Mouse (Mus musculus) kidney, embryonic 15.5 days (tissue): ENCODE data around the gene Epop. TPM values are rescaled to one million over a fixed set of nuclear protein-coding genes. Genes with fewer than 3 reads are reported as not detected.

Source experiments
- microRNA-seq: library from miRNA; unstranded; fragments of <30 nt; microRNA quantifications from one replicate; pipeline ENCODE4, GENCODE M21; 2016
- polyA plus RNA-seq: library from polyadenylated mRNA; unstranded; fragments of >200 nt; fragmentation: Nextera tagmentation; extraction: Ambion mirVana; gene quantifications from 2 replicates; pipeline ENCODE4 v1.2.1, GENCODE M21; 2015

Gene Epop
- polyA plus RNA-seq, 1 experiment from 2014 or later: 5.1 TPM

Small RNA genes within 50 kb of the gene (microRNA-seq; reads per million reads assigned to microRNA genes)
- not detected for gene Gm24158
- gene Mir6927: not detected

Other genes with a start within 250 kb of the Epop start
- gene Arhgap23, start 214.2 kb downstream of the Epop start, polyA plus RNA-seq: 4.6 and 5.9 TPM in 2 replicates
- 0.49 and 0.84 TPM in 2 replicates for gene 4933428G20Rik, start 129.4 kb downstream of the Epop start, polyA plus RNA-seq
- gene Srcin1, start 53.5 kb downstream of the Epop start, polyA plus RNA-seq: 0.83 and 0.85 TPM in 2 replicates
- gene Mllt6, start 33.7 kb upstream of the Epop start, polyA plus RNA-seq: 2.8 and 3.9 TPM in 2 replicates
- gene Cisd3, start 56.1 kb upstream of the Epop start, polyA plus RNA-seq: 41.2 and 42.7 TPM in 2 replicates
- gene Pcgf2, start 70.8 kb upstream of the Epop start, polyA plus RNA-seq: 13.2 and 16.6 TPM in 2 replicates
- 475 and 488 TPM in 2 replicates for gene Psmb3, start 73.7 kb upstream of the Epop start, polyA plus RNA-seq
- gene Pip4k2b, start 115.0 kb upstream of the Epop start, polyA plus RNA-seq: 1.8 and 1.9 TPM in 2 replicates
- gene Cwc25, start 136.9 kb upstream of the Epop start, polyA plus RNA-seq: 19.2 and 19.5 TPM in 2 replicates
- 0.62 and 0.67 TPM in 2 replicates for gene 1700001P01Rik, start 146.2 kb upstream of the Epop start, polyA plus RNA-seq
- 565 and 652 TPM in 2 replicates for gene Rpl23, start 152.7 kb upstream of the Epop start, polyA plus RNA-seq
- gene Lasp1, start 169.3 kb upstream of the Epop start, polyA plus RNA-seq: 104 and 108 TPM in 2 replicates
- gene B230217C12Rik, start 211.1 kb upstream of the Epop start, polyA plus RNA-seq: 7.4 and 7.5 TPM in 2 replicates